Mouse (Mus musculus): ENCODE results near the gene Prrt2.
A peak's percentile ranks its signal among the peaks of the same experiment; 100 is the strongest.

The Prrt2 gene

DNA sequence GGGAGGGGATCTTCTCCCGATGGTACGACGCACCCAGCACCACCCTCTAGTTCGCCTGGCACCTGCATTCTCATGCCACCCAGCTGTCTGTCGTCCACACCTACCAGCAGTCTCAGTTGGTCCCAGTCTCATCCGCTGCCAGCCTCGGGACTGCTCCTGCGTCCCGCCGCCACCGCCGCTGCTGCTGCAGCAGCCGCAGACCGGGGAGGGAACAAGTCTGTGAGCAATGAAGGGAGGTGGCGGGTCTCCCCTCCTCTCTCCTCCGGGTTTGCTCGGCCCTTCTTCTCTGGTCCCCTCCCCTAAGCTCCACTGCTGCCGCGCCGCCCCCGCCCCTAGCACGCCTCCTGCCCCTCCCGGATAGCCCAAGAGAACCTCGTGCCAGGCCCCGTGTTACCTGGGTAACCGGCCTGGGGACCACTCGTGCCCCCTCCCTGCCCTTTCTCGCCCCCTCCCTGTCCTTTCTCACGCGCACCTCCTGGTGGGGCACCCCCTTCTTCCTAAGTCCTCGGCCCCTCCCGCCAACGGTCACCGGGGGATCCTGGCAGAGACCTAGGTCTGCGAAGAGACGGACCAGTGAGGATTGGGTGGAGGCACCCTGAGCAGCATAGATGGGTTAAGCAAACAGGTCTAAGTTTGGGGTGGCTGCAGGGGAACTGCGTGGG is at the start of gene Prrt2, which contains the start of gene Gm42742:
Prrt2 (minus strand) TSS at position 311 of the 662 bp plus-strand sequence.
Gm42742 (minus strand) TSS at position 197 of the 662 bp plus-strand sequence.
- DNase-seq (ENCODE audit: low spot score in 2 of 2), result peak; percentile 38 to 65

DNA sequence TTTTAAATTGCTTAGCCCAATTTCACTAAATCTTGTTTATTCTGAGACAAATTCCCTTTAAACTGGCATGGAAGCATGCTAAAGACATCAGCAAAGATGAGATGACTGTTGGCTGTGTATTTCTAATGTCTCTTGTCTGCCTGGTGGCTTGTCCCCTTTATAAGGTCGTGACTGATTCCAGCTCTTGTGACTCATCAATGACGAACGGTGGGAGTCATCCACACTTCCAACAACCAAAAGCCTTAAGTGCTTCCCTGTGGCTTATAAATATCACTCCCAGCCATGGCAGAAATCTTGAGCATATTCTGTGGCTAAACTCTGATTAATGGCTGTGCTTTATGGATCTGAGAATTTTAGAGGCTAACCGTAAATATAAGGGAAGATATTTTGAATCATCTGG is 45.3 kb upstream of the Prrt2 start:
- no peak for DNase-seq (ENCODE audit: low spot score in 2 of 2)

DNA sequence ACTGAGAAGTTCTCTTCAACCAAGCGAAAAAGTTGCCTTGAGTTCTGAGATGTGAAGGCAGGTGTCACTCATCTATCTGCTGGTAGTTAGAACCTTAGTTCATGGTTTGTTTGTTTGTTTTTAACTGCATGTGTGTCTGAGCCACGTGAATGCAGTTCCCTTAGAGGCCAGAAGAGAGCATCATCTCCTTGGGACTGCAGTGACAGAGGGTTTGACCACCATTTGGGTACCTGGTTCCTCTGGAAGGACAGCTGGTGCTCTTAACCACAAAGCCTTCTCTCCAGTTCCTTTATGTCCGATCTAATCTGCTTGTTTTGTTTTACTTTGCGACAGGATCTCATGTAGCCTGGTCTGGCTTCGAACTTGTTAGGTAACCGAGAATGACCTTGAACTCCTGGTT is 44.5 kb upstream of the Prrt2 start:
- no peak for DNase-seq (ENCODE audit: low spot score in 2 of 2)

DNA sequence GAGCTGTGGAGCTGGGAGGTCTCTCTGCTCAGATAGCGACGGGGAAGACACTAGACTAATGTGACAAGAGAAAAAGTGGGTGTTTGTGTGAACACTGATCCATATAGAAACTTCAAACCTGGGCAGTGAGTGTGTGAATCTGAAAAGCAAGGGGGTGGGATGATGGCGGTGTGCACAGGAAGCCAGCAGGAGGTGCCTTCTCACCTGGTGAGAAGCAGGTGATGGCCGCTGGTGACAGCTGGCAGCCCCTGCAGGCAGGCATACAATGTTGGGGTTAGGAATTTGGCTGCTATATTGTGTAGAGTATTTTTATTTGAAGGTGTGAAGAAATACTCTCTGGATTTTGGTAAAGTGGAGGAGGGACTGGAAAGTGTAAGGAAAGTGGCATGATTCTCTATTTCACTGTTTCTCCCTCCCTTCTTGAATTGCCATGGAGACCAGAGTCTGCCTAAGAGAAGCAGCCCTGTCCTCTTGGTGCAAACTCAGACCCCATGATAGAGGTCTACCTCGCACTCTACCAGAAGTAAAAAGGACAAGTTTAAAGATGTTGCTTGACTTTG is 34.1 kb upstream of the Prrt2 start:
- DNase-seq (ENCODE audit: low spot score in 2 of 2), result no peak

DNA sequence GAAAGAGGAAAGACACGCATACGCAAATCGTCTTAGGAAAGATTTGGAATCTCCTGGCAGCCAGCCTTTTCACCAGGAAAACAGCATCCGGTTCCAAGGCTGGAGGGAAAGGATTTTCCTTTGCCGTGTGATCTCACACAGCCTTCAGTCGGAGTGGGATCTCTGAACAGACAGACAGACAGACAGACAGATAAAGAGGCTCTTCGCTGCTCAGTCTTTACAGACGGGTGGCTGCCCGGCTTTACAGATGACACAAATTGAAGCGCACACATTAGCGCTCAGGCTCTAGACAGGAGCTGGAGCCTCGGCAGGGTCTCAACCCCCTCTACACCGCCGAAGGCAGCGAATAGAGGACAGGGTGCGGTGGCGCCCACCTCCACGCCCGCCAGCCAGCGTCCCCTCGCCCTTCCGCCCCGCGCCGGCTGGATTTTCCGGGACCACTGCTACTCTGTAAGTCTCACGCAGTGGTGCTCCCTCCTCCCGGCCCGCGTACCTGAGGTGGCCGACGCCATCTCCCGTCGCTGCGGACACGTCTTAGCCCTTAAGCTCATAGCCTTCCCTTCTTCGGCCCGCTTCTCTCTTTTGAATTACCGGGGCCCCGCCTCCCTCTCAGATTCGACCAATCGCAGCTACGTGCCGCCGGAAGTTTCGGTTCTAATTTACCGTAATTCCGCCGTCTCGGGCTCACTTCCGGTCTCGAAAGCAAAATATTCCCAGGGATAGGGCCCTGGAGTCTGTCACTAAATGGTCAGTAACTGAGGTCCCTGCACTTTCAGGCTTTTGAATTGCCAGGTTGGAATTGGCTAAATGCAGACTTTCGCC is 21.1 kb upstream of the Prrt2 start, which contains the start of gene Kif22:
Kif22 (minus strand) TSS at position 621 of the 822 bp plus-strand sequence.
- peak; percentile 81 to 92 for DNase-seq (ENCODE audit: low spot score in 2 of 2)

DNA sequence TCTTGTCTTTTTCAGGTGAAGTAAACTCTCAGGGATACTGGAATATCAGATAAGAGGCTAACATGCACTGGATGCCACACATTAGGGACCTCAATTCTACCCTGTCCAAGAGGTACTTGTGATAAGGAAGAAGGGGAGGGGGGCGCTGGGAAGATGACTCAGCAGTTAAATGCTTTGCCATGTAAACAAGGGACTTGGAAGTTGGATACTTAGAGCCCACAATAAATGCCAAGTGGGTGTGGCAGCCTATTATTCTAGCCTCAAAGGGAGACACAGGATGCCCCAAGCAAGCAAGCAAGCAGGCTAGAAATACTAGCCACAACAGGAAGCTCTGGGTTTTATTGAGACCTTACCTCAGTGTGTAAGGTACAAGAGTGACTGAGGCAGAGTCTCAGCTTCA is 10.2 kb upstream of the Prrt2 start:
- DNase-seq (ENCODE audit: low spot score in 2 of 2), result no peak

DNA sequence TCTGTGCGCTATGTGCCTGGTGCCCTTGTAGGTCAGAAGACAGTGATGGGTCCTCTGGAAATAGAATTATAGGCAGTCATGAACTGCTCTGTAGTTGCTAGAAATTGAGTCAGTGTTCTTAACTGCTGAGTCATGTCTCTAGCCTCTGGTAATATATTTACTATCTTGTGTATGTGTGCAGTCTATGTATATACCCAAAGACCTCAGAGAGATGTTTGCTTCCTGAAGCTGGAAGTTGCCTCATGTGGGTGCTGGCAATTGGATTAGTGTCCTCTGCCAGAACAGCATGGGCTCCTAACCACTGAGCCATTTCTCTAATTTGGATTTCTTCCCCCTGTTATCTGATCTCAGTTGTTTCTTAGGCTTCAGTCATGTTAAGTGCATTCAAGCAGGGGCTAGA is 9.2 kb upstream of the Prrt2 start:
- no peak for DNase-seq (ENCODE audit: low spot score in 2 of 2)

DNA sequence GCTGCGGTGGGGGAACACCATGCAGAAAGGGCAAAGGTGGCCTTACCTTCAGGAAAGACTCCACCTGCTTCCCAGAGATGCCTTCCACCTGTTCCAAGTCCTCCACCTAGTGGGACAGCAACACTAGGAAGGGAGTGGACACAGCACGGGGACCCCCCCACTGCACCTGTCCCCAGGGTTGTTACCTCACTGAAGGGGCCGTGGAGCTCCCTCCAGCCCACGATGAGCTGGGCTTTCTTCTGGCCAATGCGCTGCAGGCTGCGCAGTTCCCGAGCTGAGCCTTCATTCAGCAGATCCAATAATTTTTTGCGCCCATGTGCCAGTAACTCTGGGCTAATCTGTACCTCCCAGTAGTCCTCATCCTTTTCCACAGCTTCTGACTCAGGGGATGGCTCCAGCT is 6.9 kb upstream of the Prrt2 start:
- DNase-seq (ENCODE audit: low spot score in 2 of 2), result no peak

DNA sequence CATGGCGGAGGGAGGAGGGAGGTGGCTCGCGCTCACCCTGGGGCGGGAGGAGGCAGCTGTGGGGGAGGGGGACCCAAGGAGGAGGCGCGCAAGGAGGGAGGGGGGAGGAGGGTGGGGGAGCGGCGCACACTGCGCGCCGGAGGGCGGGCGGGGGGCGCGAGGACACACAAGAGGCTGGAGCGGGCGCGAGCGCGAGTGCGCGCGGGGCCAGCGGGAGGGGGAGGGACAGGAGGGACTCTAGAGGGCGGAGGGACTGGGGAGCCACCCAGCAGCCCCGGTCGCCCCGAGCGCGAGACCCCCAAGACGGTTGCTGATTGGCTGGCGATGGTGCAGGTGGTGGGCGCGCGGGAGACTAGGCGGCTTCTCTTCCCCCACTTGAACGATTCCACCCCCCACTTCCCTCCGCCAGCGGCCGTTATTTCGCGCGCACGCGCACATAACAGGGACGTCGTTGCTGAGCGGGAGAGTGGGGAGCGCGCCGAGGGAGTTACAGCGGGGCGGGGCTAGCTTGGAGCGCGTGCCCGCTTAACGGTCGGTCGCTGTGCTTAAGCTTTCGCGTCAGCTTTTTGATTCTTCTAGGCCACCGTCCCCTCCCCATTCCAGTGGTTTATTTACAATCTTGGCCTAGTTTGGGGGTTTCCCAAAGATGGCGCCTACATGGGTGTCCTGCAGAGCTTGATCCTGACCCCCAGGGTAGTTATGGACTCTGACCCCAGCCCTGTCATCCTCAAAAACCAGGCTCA is 6.1 kb upstream of the Prrt2 start, which contains the start of gene Maz:
Maz (minus strand) TSS at position 54 of the 743 bp plus-strand sequence.
- peak; percentile 98 to 99 for DNase-seq (ENCODE audit: low spot score in 2 of 2)

DNA sequence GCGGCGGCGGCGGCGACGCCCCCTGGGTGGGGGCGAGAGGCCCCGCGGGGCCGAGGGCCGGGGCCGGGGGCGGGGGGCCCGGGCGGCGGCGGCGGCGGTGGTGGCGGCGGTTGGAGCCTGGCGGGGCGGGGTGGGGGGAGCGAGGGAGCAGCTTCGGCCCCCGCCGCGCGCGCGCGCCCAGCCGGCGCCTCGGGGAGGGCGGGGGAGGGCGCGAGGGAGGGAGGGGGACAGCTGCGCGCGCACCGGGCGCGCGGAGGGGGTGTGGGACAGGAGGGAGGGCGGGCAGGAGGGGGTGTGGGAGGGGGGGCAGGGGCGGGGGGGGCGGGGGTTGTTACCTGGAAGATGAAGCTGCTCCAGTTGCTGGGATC is 5.6 kb upstream of the Prrt2 start:
- peak in 1 of 2 experiments; percentile 85 for DNase-seq (ENCODE audit: low spot score in 2 of 2)

DNA sequence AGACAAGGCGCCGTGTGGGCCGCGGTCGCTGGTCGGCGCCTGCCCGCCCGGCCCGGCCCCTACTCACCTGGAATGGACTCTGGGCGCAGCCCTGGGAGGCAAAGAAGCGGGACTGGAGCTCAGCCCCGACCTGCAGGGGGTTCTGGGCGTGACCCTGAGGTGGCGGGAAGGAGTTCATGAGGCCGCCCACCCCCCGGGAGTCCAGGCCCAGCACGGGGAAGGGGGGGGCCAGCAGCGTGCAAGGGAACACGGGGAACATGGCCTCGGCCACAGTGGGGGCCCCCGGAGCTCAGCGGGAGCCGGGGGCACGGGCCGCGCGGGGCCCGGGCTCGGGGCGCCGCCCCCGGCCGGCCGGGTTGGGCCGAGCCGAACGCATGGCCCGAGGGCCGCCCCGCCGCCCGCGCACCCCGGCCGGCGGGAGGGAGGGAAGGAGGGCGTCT is 5.2 kb upstream of the Prrt2 start:
- DNase-seq (ENCODE audit: low spot score in 2 of 2), result peak; percentile 45 to 73

DNA sequence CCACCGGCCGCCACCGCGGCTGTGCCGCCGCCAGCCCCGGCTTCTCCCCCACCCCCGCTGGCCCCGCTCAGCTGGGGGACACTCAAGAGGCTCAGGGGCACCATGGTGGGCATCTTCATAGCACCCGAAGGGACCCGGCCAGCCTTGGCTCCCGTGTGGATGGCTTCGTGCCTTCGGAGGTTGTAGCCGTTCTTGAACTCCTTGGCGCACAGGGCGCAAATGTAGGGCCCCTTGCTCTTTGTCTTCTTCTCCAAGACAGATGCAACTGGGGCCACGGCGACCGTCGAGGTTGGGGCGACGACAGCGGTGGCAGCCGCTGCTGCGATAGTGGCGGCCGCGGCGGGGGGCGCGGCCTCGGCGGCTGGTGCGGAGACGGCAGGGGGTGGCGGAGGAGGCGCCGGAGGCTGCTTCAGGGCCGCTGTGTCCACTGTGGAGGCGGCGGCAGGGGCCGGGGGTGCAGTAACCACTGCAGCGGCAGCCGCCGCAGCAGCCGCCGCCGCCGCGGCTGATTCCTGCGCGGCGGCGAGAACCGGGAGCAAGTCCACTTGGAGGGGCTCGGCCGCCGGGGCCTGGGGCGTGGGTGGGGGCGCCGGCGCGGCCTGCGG is 4.6 kb upstream of the Prrt2 start:
- peak in 1 of 2 experiments; percentile 56 for DNase-seq (ENCODE audit: low spot score in 2 of 2)

DNA sequence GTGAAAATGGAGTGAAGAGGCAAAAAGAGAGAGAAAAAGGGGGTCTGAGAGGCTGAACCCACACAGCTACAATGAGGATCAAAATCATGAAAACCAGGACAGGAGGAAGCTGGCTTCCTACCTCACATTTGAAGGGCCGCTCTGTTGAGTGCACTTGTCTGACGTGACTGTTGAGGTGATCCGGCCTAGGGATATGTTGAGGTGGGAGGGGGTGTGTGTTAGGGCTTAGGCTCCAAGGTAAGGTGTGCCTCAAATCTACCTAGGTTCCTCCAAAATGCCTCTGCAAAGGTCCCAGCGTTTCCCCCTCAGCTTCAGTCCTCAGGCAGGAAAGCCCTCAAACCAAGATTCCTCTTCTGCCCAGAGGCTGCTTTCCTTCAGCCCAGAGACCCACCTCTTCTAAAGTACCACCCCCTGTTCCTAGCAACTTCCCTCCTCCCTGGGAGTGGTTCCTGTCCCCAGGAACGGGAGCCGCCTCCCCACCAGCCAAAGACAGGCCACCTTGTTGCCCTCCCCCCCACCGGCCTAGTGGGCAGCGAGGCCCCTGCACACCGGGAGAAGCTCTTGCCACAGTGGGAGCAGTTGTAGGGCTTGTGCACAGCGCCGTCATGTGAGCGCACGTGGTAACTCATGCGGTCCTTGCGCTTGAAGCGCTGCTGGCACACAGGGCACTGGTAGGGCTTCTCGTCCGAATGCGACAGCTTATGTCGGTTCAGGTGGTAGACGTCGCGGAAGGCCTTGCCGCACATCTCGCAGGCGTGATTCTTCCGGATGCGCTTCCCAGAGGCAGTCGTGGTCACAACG is 3.9 kb upstream of the Prrt2 start:
- peak; percentile 53 to 78 for DNase-seq (ENCODE audit: low spot score in 2 of 2)

DNA sequence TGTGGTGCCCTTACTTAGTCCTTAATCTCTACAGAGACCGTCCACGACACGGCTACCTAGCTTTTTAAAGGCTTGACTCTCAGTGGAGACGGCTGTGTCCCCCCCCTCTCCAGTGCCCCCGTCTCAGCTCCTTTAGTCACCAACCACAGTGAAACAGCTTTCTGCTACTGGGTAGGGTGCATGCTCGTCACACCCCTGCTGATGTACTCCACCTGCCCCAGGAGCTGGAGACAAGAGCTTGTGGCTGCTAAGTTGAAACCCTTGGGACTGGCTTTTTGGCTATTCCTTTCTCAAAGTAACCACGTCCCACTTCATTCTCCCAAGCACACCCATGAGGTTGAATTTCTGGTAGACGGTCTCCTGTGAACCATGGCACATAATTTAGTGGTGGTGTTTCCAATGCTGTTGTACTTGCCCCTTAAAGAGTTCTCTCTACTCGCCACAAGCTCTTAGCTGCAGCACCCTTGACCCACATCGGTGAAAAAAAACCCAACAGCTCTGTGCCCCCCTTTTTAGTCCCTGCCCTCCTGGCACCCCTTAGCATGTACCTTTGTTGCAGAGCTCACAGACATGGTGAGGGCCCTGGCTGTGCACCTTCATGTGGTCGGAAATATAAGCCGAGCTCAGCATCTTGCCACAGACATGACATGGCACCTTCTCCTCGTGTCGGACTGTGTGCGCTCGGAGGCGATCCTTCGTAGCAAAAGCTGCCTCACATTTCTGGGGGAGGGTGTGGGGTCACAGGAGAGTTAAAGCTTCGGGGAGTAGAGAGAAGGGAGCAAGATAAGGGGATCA is 3.1 kb upstream of the Prrt2 start:
- no peak for DNase-seq (ENCODE audit: low spot score in 2 of 2)

DNA sequence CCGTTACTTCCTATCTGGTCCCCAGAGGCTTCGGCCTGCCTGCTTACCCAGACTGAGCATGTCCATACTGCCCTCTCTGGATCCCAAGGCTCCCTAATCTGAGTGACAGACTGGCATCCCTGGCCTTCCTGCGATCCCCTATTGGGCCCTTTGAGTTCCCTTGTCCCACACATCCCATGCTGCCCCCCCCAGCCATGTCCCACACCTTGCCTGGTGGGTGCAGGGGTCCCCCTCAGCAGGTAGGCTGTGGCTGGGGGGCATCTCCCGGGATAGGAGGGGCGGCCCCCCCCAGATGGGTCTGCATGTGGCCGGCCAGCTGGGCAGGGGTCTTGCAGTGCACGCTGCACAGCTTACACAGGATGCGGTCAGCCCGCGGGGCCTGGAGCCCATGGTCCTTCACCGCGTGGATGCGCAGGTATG is 2.3 kb upstream of the Prrt2 start:
- no peak for DNase-seq (ENCODE audit: low spot score in 2 of 2)

DNA sequence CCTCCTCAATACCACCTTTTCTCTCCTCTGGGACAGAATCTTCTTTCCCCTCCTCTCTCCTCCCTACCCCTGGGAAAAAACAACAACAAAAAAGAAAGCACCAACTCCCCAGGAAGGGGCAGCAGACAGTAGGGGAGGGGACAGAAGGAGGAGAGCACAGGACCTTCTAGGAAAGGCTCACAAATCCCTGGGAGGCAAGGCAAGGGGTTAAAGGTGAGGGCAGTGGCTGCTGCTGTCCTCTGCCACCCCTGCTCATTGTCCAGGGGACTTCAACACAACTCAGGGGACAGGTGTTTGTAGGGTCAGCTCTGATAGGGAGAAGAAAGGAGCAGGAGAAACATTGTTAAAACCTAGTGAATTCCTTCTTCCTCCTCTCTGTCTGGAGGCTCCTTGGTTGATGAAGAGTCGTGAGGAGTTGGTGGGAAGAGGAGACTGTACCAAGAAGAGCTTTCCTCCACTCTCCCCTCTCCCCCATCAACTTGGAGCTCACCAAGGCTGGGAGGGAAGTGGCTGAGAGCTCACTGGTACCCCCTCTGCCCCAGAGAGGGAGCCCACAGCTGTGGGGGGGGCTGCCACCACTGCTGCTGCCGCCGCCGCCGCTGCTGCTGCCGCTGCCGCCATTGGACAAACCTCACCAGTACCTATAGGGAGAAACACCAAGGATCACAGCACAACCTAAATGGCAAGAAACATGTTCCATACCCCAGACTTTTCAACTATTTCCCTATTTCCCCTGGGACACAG is 1.7 kb upstream of the Prrt2 start:
- no peak for DNase-seq (ENCODE audit: low spot score in 2 of 2)

DNA sequence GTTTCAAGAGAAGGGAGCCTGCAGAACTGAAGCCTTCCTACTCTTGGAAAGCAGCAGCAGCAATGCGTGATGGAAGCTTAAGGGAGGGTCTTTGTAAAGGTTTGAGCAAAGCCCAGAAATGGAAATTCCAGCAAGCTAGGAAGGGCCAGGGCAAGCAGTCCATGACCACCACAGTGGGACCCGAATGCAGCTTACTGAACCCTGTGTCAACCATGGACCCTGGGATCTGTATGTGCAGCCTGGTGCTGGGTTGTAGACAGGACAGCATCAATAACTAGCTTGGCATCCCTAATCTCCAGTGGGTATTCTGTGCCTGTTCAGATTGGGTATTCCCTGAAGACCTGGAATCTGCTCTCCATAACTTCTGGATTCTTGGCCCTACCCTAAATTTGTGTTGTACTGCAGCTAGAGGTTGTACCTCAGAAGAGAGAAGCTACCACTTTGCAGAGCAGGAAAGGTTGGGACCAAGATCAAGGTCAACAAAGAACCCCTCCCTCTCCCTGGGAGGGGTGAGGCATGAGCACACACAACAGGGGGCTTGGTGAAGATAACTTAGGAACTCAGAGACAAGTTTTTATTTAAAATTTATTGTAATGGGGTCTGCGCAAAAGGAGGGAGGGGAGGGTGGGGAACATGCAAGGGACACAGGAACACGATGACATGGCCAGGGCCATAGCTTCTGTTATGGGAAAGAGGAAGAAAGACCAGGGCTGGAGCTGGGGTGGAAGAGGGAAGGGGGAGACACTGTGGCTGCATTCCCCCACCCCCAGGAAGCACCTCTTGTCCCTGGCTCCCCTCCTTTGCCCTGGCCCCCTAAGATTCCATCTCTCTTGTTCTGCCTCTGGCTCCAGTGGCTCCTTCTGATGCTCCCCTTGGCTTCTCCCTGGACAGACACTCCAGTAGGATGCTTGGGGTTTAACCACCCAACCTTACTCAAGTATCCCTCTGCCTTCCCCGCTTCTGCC is 834 bp upstream of the Prrt2 start:
- no peak for DNase-seq (ENCODE audit: low spot score in 2 of 2)

DNA sequence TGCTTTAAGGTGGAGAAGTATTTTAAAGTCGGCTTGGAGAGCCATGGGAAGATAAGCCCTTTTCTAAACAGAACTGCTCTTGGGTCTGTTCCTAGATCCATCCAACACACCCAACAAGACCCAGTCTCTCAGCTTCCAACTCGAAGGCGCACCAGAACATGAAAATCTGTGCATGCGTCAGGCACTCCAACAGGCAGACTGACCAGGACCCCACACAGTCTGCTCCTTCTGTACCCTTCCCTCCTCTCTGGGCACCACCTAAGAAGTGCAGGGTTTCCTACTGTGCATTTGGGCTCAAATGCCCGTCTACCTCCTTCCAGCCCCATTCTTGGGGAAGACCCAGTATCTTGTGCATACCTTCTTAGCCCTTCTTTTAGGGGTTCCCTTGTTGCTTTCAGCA is 520 bp downstream of the Prrt2 start:
- no peak for DNase-seq (ENCODE audit: low spot score in 2 of 2)
